Mouse (Mus musculus) liver, adult (tissue): ENCODE measurements around the gene Faf1.

Source experiments
- GATA4 ChIP-seq: IDR thresholded peaks from 2 replicates; pipeline ENCODE4 v1.6.1; 2014; ENCODE audit warnings: mild to moderate bottlenecking, low read length; ENCODE audit not compliant: insufficient replicate concordance

The Faf1 gene

GRCm38 (mm10) chr4:109984496-109985423, 308.4 kb downstream of the Faf1 start:
- no peak for TF ChIP-seq GATA4

GRCm38 (mm10) chr4:109985424-109986172, 309.2 kb downstream of the Faf1 start:
- no peak for TF ChIP-seq GATA4

- no peak for TF ChIP-seq GATA4
Observed at GRCm38 (mm10) chr4:109986301-109986700, 309.9 kb downstream of the Faf1 start.

- no peak for TF ChIP-seq GATA4
Observed at GRCm38 (mm10) chr4:109986748-109987355, 310.5 kb downstream of the Faf1 start.

- no peak for TF ChIP-seq GATA4
Observed at GRCm38 (mm10) chr4:109987560-109988362, 311.4 kb downstream of the Faf1 start.

- TF ChIP-seq GATA4 = no peak
Observed at GRCm38 (mm10) chr4:109988411-109988810, 312.0 kb downstream of the Faf1 start.

GRCm38 (mm10) chr4:109989213-109989612, 312.8 kb downstream of the Faf1 start:
- no peak for TF ChIP-seq GATA4

GRCm38 (mm10) chr4:110006044-110006443, 329.7 kb downstream of the Faf1 start:
- TF ChIP-seq GATA4 = no peak
